Mouse (Mus musculus) bone marrow macrophage, adult 2 months (primary cell): ENCODE data around the gene Fam114a2.

Experiments
- CTCF ChIP-seq: IDR thresholded peaks from 2 replicates; pipeline ENCODE4 v1.5.1; 2012; ENCODE audit warnings: low read depth, mild to moderate bottlenecking, low read length, moderate library complexity
- POLR2A ChIP-seq: IDR thresholded peaks from 2 replicates; pipeline ENCODE4 v1.6.1; 2012; ENCODE audit warnings: mild to moderate bottlenecking, low read depth, low read length, borderline replicate concordance

GRCm38 (mm10) chr11:57550230-57550629 is 31.8 kb upstream of the Fam114a2 start:
- TF ChIP-seq CTCF: no peak
- TF ChIP-seq POLR2A: no peak
